Mouse (Mus musculus): Measurements from ENCODE around the gene Crybg1. TPM values are rescaled to one million over a fixed set of nuclear protein-coding genes. Genes with fewer than 3 reads are reported as not detected.

Crybg1 gene
- polyA plus RNA-seq, 1 experiment from 2014 or later = 1.5 TPM

GRCm38 (mm10) chr10:43910032-43910872 is 238.4 kb downstream of the Crybg1 start:
- no peak for TF ChIP-seq CTCF (IDR thresholded peaks at IDR 0.05; ENCODE audit: low read depth)
- no peak for TF ChIP-seq EP300 (IDR thresholded peaks at IDR 0.05; ENCODE audit: low read depth)
- 64% methylated on average over 12 of the region's 12 CpGs for WGBS (ENCODE audit: insufficient replicate concordance)

GRCm38 (mm10) chr10:43904569-43904968 is 244.1 kb downstream of the Crybg1 start:
- no peaks in the 10 kb centered on the region for H3K9me3 ChIP-seq (ENCODE audit: low read length)
- no peaks in the 10 kb centered on the region for H3K27me3 ChIP-seq (ENCODE audit: insufficient read depth, low read length)
- H3K4me2 ChIP-seq (ENCODE audit: low read depth, low read length) = no peak overlapping the region
- H3K9ac ChIP-seq (replicated peaks) = no peak overlapping the region
- H3K27ac ChIP-seq (ENCODE audit: low read depth) = no peak overlapping the region
- peaks cover 9% of the 10 kb centered on the region for H3K4me1 ChIP-seq (ENCODE audit: insufficient read depth)
- DNase-seq (no peak), ATAC-seq (no peak)
- TF ChIP-seq CTCF (IDR thresholded peaks at IDR 0.05; ENCODE audit: low read depth) (no peak), EP300 (IDR thresholded peaks at IDR 0.05; ENCODE audit: low read depth) (no peak)
- no peaks in the 10 kb centered on the region for H3K36me3 ChIP-seq (replicated peaks; ENCODE audit: insufficient read depth, low read length)
- WGBS (ENCODE audit: insufficient replicate concordance) = 89% methylated on average over 1 of the region's 1 CpGs
- H3K4me3 ChIP-seq (ENCODE audit: low read depth, low read length) = no peak overlapping the region

More at GRCm38 (mm10) chr10:43910032-43910872, 238.4 kb downstream of the Crybg1 start:
- ATAC-seq (no peak), DNase-seq (no peak)
- H3K27me3 ChIP-seq (ENCODE audit: insufficient read depth, low read length) = no peaks in the 10 kb centered on the region
- H3K4me1 ChIP-seq (ENCODE audit: insufficient read depth) = no peaks in the 10 kb centered on the region
- peaks cover 4% of the 10 kb centered on the region; the same call in 1 of the 2 replicates for H3K36me3 ChIP-seq (replicated peaks; ENCODE audit: insufficient read depth, low read length)
- no peak overlapping the region for H3K4me2 ChIP-seq (ENCODE audit: low read depth, low read length)
- no peak overlapping the region for H3K4me3 ChIP-seq (ENCODE audit: low read depth, low read length)
- H3K9ac ChIP-seq (replicated peaks) = no peak overlapping the region
- no peaks in the 10 kb centered on the region for H3K9me3 ChIP-seq (ENCODE audit: low read length)
- no peak overlapping the region for H3K27ac ChIP-seq (ENCODE audit: low read depth)

- Histone ChIP-seq H3K9ac (replicated peaks) (peak within 1 kb of the TSS; percentile 65), H3K4me1 (ENCODE audit: insufficient read depth) (peaks cover 9% of the 10 kb centered on the region), H3K4me2 (ENCODE audit: low read depth, low read length) (peak within 1 kb of the TSS; percentile 78), H3K36me3 (replicated peaks; ENCODE audit: insufficient read depth, low read length) (no peaks in the 10 kb centered on the region), H3K27ac (ENCODE audit: low read depth) (peak within 1 kb of the TSS; percentile 66), H3K9me3 (ENCODE audit: low read length) (no peaks in the 10 kb centered on the region), H3K27me3 (ENCODE audit: insufficient read depth, low read length) (no peaks in the 10 kb centered on the region), H3K4me3 (ENCODE audit: low read depth, low read length) (peak within 1 kb of the TSS; percentile 84)
- ATAC-seq (peak; percentile 98), DNase-seq (peak; percentile 95)
- TF ChIP-seq CTCF (IDR thresholded peaks at IDR 0.05; ENCODE audit: low read depth) (no peak), EP300 (IDR thresholded peaks at IDR 0.05; ENCODE audit: low read depth) (no peak)
- under 1% methylated on average over 40 of the region's 40 CpGs for WGBS (ENCODE audit: insufficient replicate concordance)
Observed at GRCm38 (mm10) chr10:43901578-43902194, 247.0 kb downstream of the Crybg1 start, which contains the start of the genes Qrsl1 and Rtn4ip1. Qrsl1 (minus strand) TSS chr10:43901745. Rtn4ip1 (plus strand) TSS chr10:43901807.

GRCm38 (mm10) chr10:43900883-43901570 is 247.6 kb downstream of the Crybg1 start:
- Histone ChIP-seq H3K4me2 (ENCODE audit: low read depth, low read length) (peak overlapping the region; percentile 78), H3K27ac (ENCODE audit: low read depth) (peak overlapping the region; percentile 66; the same call in 1 of the 2 replicates), H3K9ac (replicated peaks) (peak overlapping the region; percentile 65), H3K4me3 (ENCODE audit: low read depth, low read length) (peak overlapping the region; percentile 84), H3K4me1 (ENCODE audit: insufficient read depth) (peaks cover 9% of the 10 kb centered on the region), H3K27me3 (ENCODE audit: insufficient read depth, low read length) (no peaks in the 10 kb centered on the region), H3K9me3 (ENCODE audit: low read length) (no peaks in the 10 kb centered on the region), H3K36me3 (replicated peaks; ENCODE audit: insufficient read depth, low read length) (no peaks in the 10 kb centered on the region)
- DNase-seq (no peak), ATAC-seq (peak; percentile 70)
- TF ChIP-seq CTCF (IDR thresholded peaks at IDR 0.05; ENCODE audit: low read depth) (no peak), EP300 (IDR thresholded peaks at IDR 0.05; ENCODE audit: low read depth) (no peak)
- WGBS (ENCODE audit: insufficient replicate concordance) = 5% methylated on average over 30 of the region's 30 CpGs

Other genes with a start within 250 kb of the Crybg1 start
- 7.3 and 7.4 TPM in 2 replicates for gene Qrsl1, start 247.1 kb downstream of the Crybg1 start, polyA plus RNA-seq (2015; fragmentation: Nextera tagmentation; extraction: Ambion mirVana)
- 7.6 and 9.6 TPM in 2 replicates for gene Rtn4ip1, start 247.0 kb downstream of the Crybg1 start, polyA plus RNA-seq (2015; fragmentation: Nextera tagmentation; extraction: Ambion mirVana)
- gene Atg5, start 119.5 kb upstream of the Crybg1 start, polyA plus RNA-seq (2015; fragmentation: Nextera tagmentation; extraction: Ambion mirVana) = 26.6 and 26.7 TPM in 2 replicates